ENCODE assay signal across 19 mouse cellular contexts in the genomic region with DNA sequence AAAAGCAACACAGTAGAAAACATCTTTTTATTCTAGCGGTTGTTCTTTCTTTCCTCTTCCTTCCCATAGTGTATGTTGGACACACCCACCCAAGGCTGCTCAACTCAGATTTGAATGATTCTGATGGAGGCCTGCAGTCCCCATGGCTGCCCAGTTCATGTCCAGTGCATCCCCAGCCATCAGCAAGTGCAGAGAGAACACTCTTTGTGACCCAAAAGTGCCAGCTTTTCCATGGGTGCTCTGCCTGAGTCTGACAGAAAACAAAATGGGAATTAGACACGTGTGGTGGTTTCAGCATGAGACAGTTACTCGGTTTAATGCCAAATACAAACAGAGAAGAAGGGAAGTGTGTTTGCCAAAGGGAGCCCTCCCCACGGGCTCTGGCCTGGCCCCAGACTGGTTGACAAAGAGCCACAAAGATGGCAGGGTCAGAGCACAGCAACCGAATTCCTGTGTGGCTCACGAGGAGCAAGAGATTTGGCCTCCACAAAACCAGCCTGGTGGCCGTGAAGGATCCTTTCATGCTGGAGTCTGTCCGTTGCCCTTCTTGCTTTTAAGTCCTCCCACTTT.
DNase-seq lines count a peak whose midpoint lies in the region; ATAC-seq and TF ChIP-seq lines count a peak whose summit lies in the region.
"Had no signal": no experiment of that assay in that cellular context is flagged by ENCODE, and none has a peak within 500 bp of the region (broad histone marks: within the 10 kb centered on the region; RNA-seq: fewer than 3 reads in every experiment).

No protein-coding gene starts in this region.

- DNase-seq in cerebellum, adult 2 months: peak; percentile 60 to 72
- DNase-seq in midbrain, postnatal 0 days (ENCODE audit: low spot score): peak; percentile 75
- no peak for DNase-seq in lung, postnatal 14 days
- DNase-seq: adrenal gland, postnatal 25 days; gastrocnemius, postnatal 36 days; kidney, adult 8-10 months; lung, postnatal 36 days had no signal

- no peak overlapping the region for H3K27ac ChIP-seq in hindbrain, embryonic 13.5 days
- H3K27ac ChIP-seq in hindbrain, embryonic 12.5 days: no peak overlapping the region
- H3K27ac ChIP-seq in midbrain, embryonic 15.5 days: no peak overlapping the region
- no peak overlapping the region for H3K27ac ChIP-seq in midbrain, embryonic 16.5 days (ENCODE audit: low read length)
- no peak overlapping the region for H3K27ac ChIP-seq in cerebellum, adult 2 months (ENCODE audit: insufficient read depth, low read length)
- H3K27ac ChIP-seq in midbrain, postnatal 0 days (ENCODE audit: low read depth, low read length): no peak overlapping the region
- H3K27ac ChIP-seq in liver, embryonic 12.5 days: no peak overlapping the region
- H3K27ac ChIP-seq: embryonic facial prominence, embryonic 13.5 days; forebrain, embryonic 15.5 days; layer of hippocampus, adult 2 months; limb, embryonic 10.5 days; liver, embryonic 14.5 days had no signal

- no peaks in the 10 kb centered on the region for H3K36me3 ChIP-seq in hindbrain, embryonic 13.5 days
- no peaks in the 10 kb centered on the region for H3K36me3 ChIP-seq in hindbrain, embryonic 12.5 days
- H3K36me3 ChIP-seq in midbrain, embryonic 15.5 days (replicated peaks): no peaks in the 10 kb centered on the region
- H3K36me3 ChIP-seq in midbrain, embryonic 16.5 days (ENCODE audit: control insufficient read depth, insufficient read depth, low read length): no peaks in the 10 kb centered on the region
- no peaks in the 10 kb centered on the region for H3K36me3 ChIP-seq in midbrain, postnatal 0 days (ENCODE audit: insufficient read depth, low read length)
- no peaks in the 10 kb centered on the region for H3K36me3 ChIP-seq in liver, embryonic 12.5 days
- H3K36me3 ChIP-seq: embryonic facial prominence, embryonic 13.5 days; forebrain, embryonic 15.5 days; G1E; heart, embryonic 12.5 days; limb, embryonic 10.5 days had no signal

- 50% methylated on average over 8 of the region's 8 CpGs for WGBS in hindbrain, embryonic 13.5 days
- WGBS in hindbrain, embryonic 12.5 days: 62% methylated on average over 8 of the region's 8 CpGs
- WGBS in midbrain, embryonic 15.5 days: 44% methylated on average over 8 of the region's 8 CpGs
- 40% methylated on average over 8 of the region's 8 CpGs for WGBS in midbrain, embryonic 16.5 days
- 18% methylated on average over 8 of the region's 8 CpGs for WGBS in cerebellum, adult 2 months
- 48% methylated on average over 8 of the region's 8 CpGs for WGBS in midbrain, postnatal 0 days
- WGBS in liver, embryonic 12.5 days (ENCODE audit: insufficient replicate concordance): 55% methylated on average over 8 of the region's 8 CpGs

- H3K9me3 ChIP-seq in hindbrain, embryonic 13.5 days: no peaks in the 10 kb centered on the region
- no peaks in the 10 kb centered on the region for H3K9me3 ChIP-seq in hindbrain, embryonic 12.5 days (replicated peaks)
- H3K9me3 ChIP-seq in midbrain, embryonic 15.5 days: no peaks in the 10 kb centered on the region
- no peaks in the 10 kb centered on the region for H3K9me3 ChIP-seq in midbrain, embryonic 16.5 days (replicated peaks; ENCODE audit: control insufficient read depth, low read length, poor library complexity, severe bottlenecking)
- H3K9me3 ChIP-seq in midbrain, postnatal 0 days (ENCODE audit: low read length): no peaks in the 10 kb centered on the region
- H3K9me3 ChIP-seq in liver, embryonic 12.5 days (replicated peaks): no peaks in the 10 kb centered on the region
- H3K9me3 ChIP-seq: embryonic facial prominence, embryonic 13.5 days; forebrain, embryonic 15.5 days; G1E; heart, embryonic 12.5 days; limb, embryonic 10.5 days had no signal

- H3K4me1 ChIP-seq in hindbrain, embryonic 13.5 days (replicated peaks): peaks cover 27% of the 10 kb centered on the region
- peaks cover 26% of the 10 kb centered on the region for H3K4me1 ChIP-seq in hindbrain, embryonic 12.5 days
- H3K4me1 ChIP-seq in midbrain, embryonic 15.5 days: peaks cover 17% of the 10 kb centered on the region
- peaks cover 10% of the 10 kb centered on the region; the same call in 1 of the 2 replicates for H3K4me1 ChIP-seq in midbrain, embryonic 16.5 days (ENCODE audit: control insufficient read depth, insufficient read depth, low read length)
- H3K4me1 ChIP-seq in cerebellum, adult 2 months (ENCODE audit: control insufficient read depth, insufficient read depth, low read length): peaks cover 17% of the 10 kb centered on the region
- H3K4me1 ChIP-seq in midbrain, postnatal 0 days (ENCODE audit: insufficient read depth, low read length): peaks cover 3% of the 10 kb centered on the region; the same call in 1 of the 2 replicates
- H3K4me1 ChIP-seq in liver, embryonic 12.5 days: no peaks in the 10 kb centered on the region

- no peak overlapping the region for H3K4me2 ChIP-seq in hindbrain, embryonic 13.5 days
- no peak overlapping the region for H3K4me2 ChIP-seq in hindbrain, embryonic 12.5 days (replicated peaks)
- H3K4me2 ChIP-seq in midbrain, embryonic 15.5 days: no peak overlapping the region
- H3K4me2 ChIP-seq in midbrain, embryonic 16.5 days (ENCODE audit: low read length): no peak overlapping the region
- no peak overlapping the region for H3K4me2 ChIP-seq in midbrain, postnatal 0 days (ENCODE audit: low read depth, low read length, poor library complexity, severe bottlenecking)
- no peak overlapping the region for H3K4me2 ChIP-seq in liver, embryonic 12.5 days
- H3K4me2 ChIP-seq: embryonic facial prominence, embryonic 13.5 days; forebrain, embryonic 15.5 days; heart, embryonic 12.5 days had no signal

- no peak overlapping the region for H3K4me3 ChIP-seq in hindbrain, embryonic 13.5 days
- H3K4me3 ChIP-seq in hindbrain, embryonic 12.5 days: no peak overlapping the region
- no peak overlapping the region for H3K4me3 ChIP-seq in midbrain, embryonic 15.5 days
- no peak overlapping the region for H3K4me3 ChIP-seq in midbrain, embryonic 16.5 days (ENCODE audit: low read depth, low read length)
- H3K4me3 ChIP-seq in cerebellum, adult 2 months (replicated peaks; ENCODE audit: insufficient read depth, low read depth, low read length): no peak overlapping the region
- H3K4me3 ChIP-seq in midbrain, postnatal 0 days (ENCODE audit: low read depth, low read length): no peak overlapping the region
- H3K4me3 ChIP-seq in liver, embryonic 12.5 days: no peak overlapping the region
- H3K4me3 ChIP-seq: embryonic facial prominence, embryonic 13.5 days; forebrain, embryonic 15.5 days; heart, embryonic 12.5 days; layer of hippocampus, adult 2 months; limb, embryonic 10.5 days had no signal

- no peak for TF ChIP-seq CTCF in cerebellum, adult 2 months (IDR thresholded peaks at IDR 0.05; ENCODE audit: borderline replicate concordance, insufficient read depth, low read depth, low read length)
- TF ChIP-seq CTCF in midbrain, postnatal 0 days (IDR thresholded peaks at IDR 0.05): no peak

- ATAC-seq in hindbrain, embryonic 13.5 days (ENCODE audit: low FRiP score): peak; percentile 38; the same call in 1 of the 2 replicates
- ATAC-seq in hindbrain, embryonic 12.5 days (ENCODE audit: low FRiP score): no peak
- ATAC-seq in midbrain, embryonic 15.5 days (replicated peaks): 0 out of 2 replicates have a peak, but pooled peaks have one; percentile 27
- ATAC-seq in midbrain, embryonic 16.5 days: no peak
- ATAC-seq in midbrain, postnatal 0 days (ENCODE audit: low FRiP score): peak; percentile 66; the same call in 1 of the 2 replicates
- no peak for ATAC-seq in liver, embryonic 12.5 days
- ATAC-seq: forebrain, embryonic 15.5 days had no signal

- no peak overlapping the region for H3K9ac ChIP-seq in hindbrain, embryonic 13.5 days
- no peak overlapping the region for H3K9ac ChIP-seq in hindbrain, embryonic 12.5 days
- no peak overlapping the region for H3K9ac ChIP-seq in midbrain, embryonic 15.5 days
- no peak overlapping the region for H3K9ac ChIP-seq in midbrain, embryonic 16.5 days (ENCODE audit: low read depth, low read length)
- H3K9ac ChIP-seq in midbrain, postnatal 0 days (replicated peaks; ENCODE audit: low read length, poor library complexity, severe bottlenecking): no peak overlapping the region
- H3K9ac ChIP-seq in liver, embryonic 12.5 days: no peak overlapping the region
- H3K9ac ChIP-seq: embryonic facial prominence, embryonic 13.5 days; forebrain, embryonic 15.5 days; heart, embryonic 12.5 days; liver, embryonic 14.5 days had no signal

- TF ChIP-seq POLR2A in cerebellum, adult 2 months (IDR thresholded peaks at IDR 0.05; ENCODE audit: borderline replicate concordance, insufficient read depth, low read length): no peak

- H3K27me3 ChIP-seq in hindbrain, embryonic 13.5 days: peaks cover 54% of the 10 kb centered on the region
- peaks cover 29% of the 10 kb centered on the region for H3K27me3 ChIP-seq in hindbrain, embryonic 12.5 days
- H3K27me3 ChIP-seq in midbrain, embryonic 15.5 days (replicated peaks): peaks cover 31% of the 10 kb centered on the region
- peaks cover 18% of the 10 kb centered on the region for H3K27me3 ChIP-seq in midbrain, embryonic 16.5 days (ENCODE audit: control insufficient read depth, insufficient read depth, low read depth, low read length)
- no peaks in the 10 kb centered on the region for H3K27me3 ChIP-seq in cerebellum, adult 2 months (ENCODE audit: control insufficient read depth, insufficient read depth, low read length)
- H3K27me3 ChIP-seq in midbrain, postnatal 0 days (ENCODE audit: insufficient read depth, low read length): peaks cover 26% of the 10 kb centered on the region
- H3K27me3 ChIP-seq in liver, embryonic 12.5 days (replicated peaks): peaks cover 17% of the 10 kb centered on the region; the same call in 1 of the 2 replicates
- H3K27me3 ChIP-seq: forebrain, embryonic 15.5 days had no signal

Comparison
In these comparisons a context has a peak if more than half of its experiments do, and no peak if none do; other contexts are left out.
1. ATAC-seq: peak in hindbrain, embryonic 13.5 days (single experiment), midbrain, embryonic 15.5 days (single experiment) and midbrain, postnatal 0 days (single experiment); none in hindbrain, embryonic 12.5 days (single experiment), midbrain, embryonic 16.5 days (single experiment) and liver, embryonic 12.5 days (single experiment).